Mouse (Mus musculus) cerebellum, adult 2 months (tissue): ENCODE measurements around the gene Ran. TPM values are rescaled to one million over a fixed set of nuclear protein-coding genes. Genes with fewer than 3 reads are reported as not detected.

Experiments
- DNase-seq, 2 experiments: peaks; one replicate each; pipeline ENCODE4 v3.0.0; 2021
- H3K27ac ChIP-seq: fragments of 200-500 bp; 2 replicates; pipeline ENCODE4 v1.5.1; 2012; ENCODE audit warnings: low read length, control low read depth, inconsistent platforms; ENCODE audit not compliant: insufficient read depth
- H3K27me3 ChIP-seq: fragments of 200-500 bp; 2 replicates; pipeline ENCODE4 v1.6.1; 2012; ENCODE audit warnings: inconsistent platforms, mild to moderate bottlenecking, low read length, moderate library complexity; ENCODE audit not compliant: control insufficient read depth, insufficient read depth
- H3K4me1 ChIP-seq: fragments of 200-500 bp; 2 replicates; pipeline ENCODE4 v1.6.1; 2011; ENCODE audit warnings: low read length; ENCODE audit not compliant: control insufficient read depth, insufficient read depth
- H3K4me3 ChIP-seq: fragments of 200-500 bp; replicated peaks from 2 replicates; pipeline ENCODE3; 2011; ENCODE audit warnings: mild to moderate bottlenecking, low read depth, low read length, control low read depth; ENCODE audit not compliant: insufficient read depth
- CTCF ChIP-seq: fragments of 200-500 bp; IDR thresholded peaks from 2 replicates; pipeline ENCODE4 v1.5.1; 2011; ENCODE audit warnings: low read depth, mild to moderate bottlenecking, control low read depth, low read length, moderate library complexity, borderline replicate concordance; ENCODE audit not compliant: insufficient read depth
- POLR2A ChIP-seq: fragments of 200-500 bp; IDR thresholded peaks from 2 replicates; pipeline ENCODE4 v1.6.1; 2011; ENCODE audit warnings: low read length, control low read depth, borderline replicate concordance; ENCODE audit not compliant: insufficient read depth
- WGBS: fragments of 180-500 bp; shearing (Covaris S2); methylation state at CpG from one replicate; pipeline ENCODE4 v1.1.7; 2018; 5-methylcytosine and 5-hydroxymethylcytosine counted together
- polyA plus RNA-seq: library from polyadenylated mRNA; depleted of rRNA; stranded (reverse); fragments of >200 nt; gene quantifications from 2 replicates; pipeline ENCODE4 v1.2.3, GENCODE M21; 2012

The Ran gene
- polyA plus RNA-seq, 1 experiment = 160 TPM

GRCm38 (mm10) chr5:129018782-129019489 lies 933 bp upstream of the Ran start:
- peak overlapping the region; percentile 79 for H3K27ac ChIP-seq
- no peaks in the 10 kb centered on the region for H3K4me1 ChIP-seq
- 90% methylated on average over 13 of the region's 13 CpGs for whole genome bisulfite sequencing
- peak overlapping the region; percentile 61 for H3K4me3 ChIP-seq
- no peak for DNase-seq
- H3K27me3 ChIP-seq = no peaks in the 10 kb centered on the region
- TF ChIP-seq POLR2A (no peak), CTCF (no peak)

- H3K4me1 ChIP-seq = no peaks in the 10 kb centered on the region
- H3K27me3 ChIP-seq = no peaks in the 10 kb centered on the region
- TF ChIP-seq CTCF (no peak), POLR2A (no peak)
- no peak for DNase-seq
- peak overlapping the region; percentile 54 for H3K4me3 ChIP-seq
- 2% methylated on average over 51 of the region's 56 CpGs for WGBS
- H3K27ac ChIP-seq = peak overlapping the region; percentile 64
Measured at GRCm38 (mm10) chr5:129020300-129020668, 415 bp downstream of the Ran start.

- 3% methylated on average over 28 of the region's 28 CpGs for WGBS
- DNase-seq = peak in 1 of 2 experiments; percentile 40
- TF ChIP-seq POLR2A = no peak
- no peak for TF ChIP-seq CTCF
Measured at GRCm38 (mm10) chr5:129020731-129021130, 862 bp downstream of the Ran start.

GRCm38 (mm10) chr5:129025048-129025447 lies 5.2 kb downstream of the Ran start:
- Histone ChIP-seq H3K4me3 (no peak overlapping the region), H3K27ac (no peak overlapping the region), H3K4me1 (no peaks in the 10 kb centered on the region), H3K27me3 (no peaks in the 10 kb centered on the region)
- no peak for DNase-seq
- TF ChIP-seq CTCF = no peak
- no peak for TF ChIP-seq POLR2A
- 38% methylated on average over 2 of the region's 2 CpGs for WGBS

More at GRCm38 (mm10) chr5:129020731-129021130, 862 bp downstream of the Ran start:
- Histone ChIP-seq H3K27me3 (no peaks in the 10 kb centered on the region), H3K4me1 (no peaks in the 10 kb centered on the region), H3K27ac (no peak overlapping the region), H3K4me3 (peak overlapping the region; percentile 54)

DNA sequence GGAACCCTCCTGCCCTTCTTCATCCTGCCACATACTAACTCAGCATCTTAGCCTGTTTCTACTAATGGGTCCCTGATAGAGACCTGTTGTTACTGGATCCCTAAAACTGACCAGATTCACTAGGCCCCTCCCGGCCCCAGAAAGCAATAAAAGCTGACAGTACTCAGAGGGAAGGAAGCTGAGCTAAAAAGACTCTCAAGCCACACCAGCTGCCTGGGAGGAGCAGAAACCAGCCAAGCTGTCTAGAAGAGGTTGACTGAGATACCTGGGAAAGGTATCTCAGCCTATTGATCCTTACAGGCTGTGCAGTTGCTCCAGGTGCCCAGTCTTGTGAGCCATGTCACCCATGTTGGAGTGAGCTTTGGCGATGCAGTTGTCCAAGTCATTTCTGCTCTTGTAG lies 5.9 kb downstream of the Ran start:
- no peak for DNase-seq
- TF ChIP-seq POLR2A = no peak
- TF ChIP-seq CTCF = no peak
- 93% methylated on average over 2 of the region's 2 CpGs for WGBS
- no peaks in the 10 kb centered on the region for H3K27me3 ChIP-seq
- no peaks in the 10 kb centered on the region for H3K4me1 ChIP-seq
- no peak overlapping the region for H3K27ac ChIP-seq
- H3K4me3 ChIP-seq = no peak overlapping the region

DNA sequence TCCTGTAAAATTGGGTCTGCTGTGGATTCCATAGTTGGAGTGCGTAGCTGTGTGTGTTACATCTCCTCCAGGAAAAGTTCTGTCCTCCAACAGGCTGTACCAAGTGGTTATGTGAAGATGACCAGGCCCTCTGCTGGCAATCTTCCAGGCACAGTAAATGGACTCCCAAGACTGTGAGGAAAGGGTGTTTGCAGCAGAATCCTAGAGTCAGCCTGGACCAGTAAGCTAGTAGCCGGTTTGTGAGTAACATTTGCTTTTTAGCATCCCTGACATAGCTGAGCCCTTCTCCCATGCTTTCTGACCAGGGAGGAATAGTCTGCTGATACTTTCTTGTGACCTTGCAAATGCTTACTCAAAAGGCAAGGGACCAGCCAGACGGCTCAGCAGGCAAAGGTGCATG lies 6.3 kb downstream of the Ran start:
- 90% methylated on average over 3 of the region's 3 CpGs for WGBS
- Histone ChIP-seq H3K4me1 (no peaks in the 10 kb centered on the region), H3K4me3 (no peak overlapping the region), H3K27me3 (no peaks in the 10 kb centered on the region), H3K27ac (no peak overlapping the region)
- TF ChIP-seq CTCF = no peak
- TF ChIP-seq POLR2A = no peak
- DNase-seq = no peak

DNA sequence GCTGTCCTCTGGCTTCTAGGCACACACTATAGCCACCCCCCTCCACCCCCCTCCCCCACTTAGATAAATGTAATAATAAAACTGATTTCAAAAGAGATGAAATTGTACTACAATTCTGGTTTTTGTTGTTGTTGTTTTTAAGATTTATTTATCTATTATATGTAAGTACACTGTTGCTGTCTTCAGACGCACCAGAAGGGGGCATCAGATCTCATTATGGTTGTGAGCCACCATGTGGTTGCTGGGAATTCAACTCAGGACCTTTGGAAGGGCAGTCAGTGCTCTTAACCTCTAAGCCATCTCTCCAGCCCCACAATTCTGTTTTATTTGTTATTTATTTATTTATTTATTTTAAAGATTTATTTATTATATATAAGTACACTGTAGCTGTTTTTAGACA lies 6.8 kb downstream of the Ran start:
- WGBS = 80% methylated on average over 1 of the region's 1 CpGs
- no peaks in the 10 kb centered on the region for H3K4me1 ChIP-seq

DNA sequence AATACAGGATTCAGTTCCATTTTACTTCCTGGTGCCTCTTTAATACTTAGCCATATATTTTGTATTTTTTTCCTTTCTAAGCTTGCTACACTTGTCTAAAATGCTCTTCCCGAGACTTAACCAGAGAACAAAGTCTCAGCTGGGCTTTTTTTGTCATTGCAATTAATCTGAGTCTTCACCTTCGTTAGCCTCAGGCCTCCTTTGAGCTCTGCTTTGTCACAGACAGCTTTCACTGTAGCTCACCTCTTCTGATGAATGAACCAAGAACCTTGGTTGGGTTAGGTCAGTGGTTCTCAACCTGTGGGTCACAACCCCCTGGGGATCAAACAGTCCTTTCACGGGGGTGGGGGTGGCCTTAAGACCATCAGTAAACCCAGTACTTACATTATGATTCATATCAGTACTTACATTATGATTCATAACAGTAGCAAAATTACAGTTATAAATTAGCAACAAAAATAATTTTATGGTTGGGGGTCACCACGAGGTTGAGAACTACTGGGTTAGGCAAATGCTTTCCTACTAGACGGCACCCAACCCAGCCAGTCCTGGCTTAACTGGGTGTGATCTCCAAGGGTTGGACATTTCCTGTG lies 9.4 kb downstream of the Ran start:
- no peak for DNase-seq
- Histone ChIP-seq H3K27ac (no peak overlapping the region), H3K4me3 (no peak overlapping the region), H3K27me3 (no peaks in the 10 kb centered on the region), H3K4me1 (no peaks in the 10 kb centered on the region)
- 77% methylated on average over 5 of the region's 5 CpGs for WGBS
- no peak for TF ChIP-seq CTCF
- TF ChIP-seq POLR2A = no peak

More for the DNA sequence above, 6.8 kb downstream of the Ran start:
- TF ChIP-seq CTCF (no peak), POLR2A (no peak)
- Histone ChIP-seq H3K4me3 (no peak overlapping the region), H3K27me3 (no peaks in the 10 kb centered on the region), H3K27ac (no peak overlapping the region)
- DNase-seq = no peak
